Mouse (Mus musculus) liver, postnatal 0 days (tissue): ENCODE data around the gene Ngp.

ENCODE experiments used
- CTCF ChIP-seq: sonication (generic); IDR thresholded peaks from 2 replicates; pipeline ENCODE4 v1.5.1; 2016; ENCODE audit warnings: antibody characterized with exemption, low read depth
- EP300 ChIP-seq: IDR thresholded peaks from 2 replicates; pipeline ENCODE4 v1.6.1; 2016; ENCODE audit warnings: antibody characterized with exemption, low read depth, mild to moderate bottlenecking

GRCm38 (mm10) chr9:110448857-110449617, 29.5 kb downstream of the Ngp start:
- TF ChIP-seq CTCF (peak; percentile 92), EP300 (no peak)
